Comparison of ENCODE assay signal across 12 mouse cellular contexts in genomic region chr10:128340257-128340656, GRCm38 (mm10). TPM values are rescaled to one million over a fixed set of nuclear protein-coding genes. Genes with fewer than 3 reads are reported as not detected.
DNase-seq lines count a peak whose midpoint lies in the region; ATAC-seq and TF ChIP-seq lines count a peak whose summit lies in the region.
"Had no signal": no experiment of that assay in that cellular context is flagged by ENCODE, and none has a peak within 500 bp of the region (broad histone marks: within the 10 kb centered on the region; RNA-seq: fewer than 3 reads in every experiment).

No protein-coding gene starts in this region.

- ATAC-seq in midbrain, postnatal 0 days (ENCODE audit: low FRiP score), result no peak
- ATAC-seq in midbrain, embryonic 11.5 days (ENCODE audit: low FRiP score), result no peak

- H3K27ac ChIP-seq in gastrocnemius, adult 2 months, result peak overlapping the region; percentile 97
- H3K27ac ChIP-seq in midbrain, postnatal 0 days (ENCODE audit: low read depth, low read length), result no peak overlapping the region
- H3K27ac ChIP-seq in midbrain, embryonic 11.5 days (ENCODE audit: low read depth, low read length), result no peak overlapping the region
- H3K27ac ChIP-seq in bone marrow, adult 2 months (ENCODE audit: control insufficient read depth, insufficient read depth, low read depth, low read length, poor library complexity), result no peak overlapping the region
- H3K27ac ChIP-seq in small intestine, adult 2 months (ENCODE audit: insufficient read depth, low read depth, low read length), result peak overlapping the region; percentile 6; the same call in 1 of the 2 replicates
- H3K27ac ChIP-seq: embryonic facial prominence, embryonic 13.5 days; hindbrain, embryonic 15.5 days had no signal

- peaks cover 8% of the 10 kb centered on the region; the same call in 1 of the 2 replicates for H3K4me1 ChIP-seq in midbrain, postnatal 0 days (ENCODE audit: insufficient read depth, low read length)
- H3K4me1 ChIP-seq in midbrain, embryonic 11.5 days (ENCODE audit: control insufficient read depth, insufficient read depth, low read length), result peaks cover 14% of the 10 kb centered on the region
- H3K4me1 ChIP-seq in bone marrow, adult 2 months (ENCODE audit: control insufficient read depth, insufficient read depth, low read length), result peaks cover 4% of the 10 kb centered on the region; the same call in 1 of the 2 replicates
- H3K4me1 ChIP-seq in small intestine, adult 2 months (ENCODE audit: control insufficient read depth, insufficient read depth, insufficient read length, low read length), result peaks cover 6% of the 10 kb centered on the region; the same call in 1 of the 2 replicates

- TF ChIP-seq POLR2A in bone marrow, adult 2 months (IDR thresholded peaks at IDR 0.05; ENCODE audit: borderline replicate concordance, control insufficient read depth, low read depth, low read length), result no peak
- no peak for TF ChIP-seq POLR2A in small intestine, adult 2 months (IDR thresholded peaks at IDR 0.05; ENCODE audit: low read depth, low read length)

- peak overlapping the region; percentile 74 for H3K4me3 ChIP-seq in gastrocnemius, adult 2 months
- H3K4me3 ChIP-seq in midbrain, postnatal 0 days (ENCODE audit: low read depth, low read length), result no peak overlapping the region
- no peak overlapping the region for H3K4me3 ChIP-seq in midbrain, embryonic 11.5 days (ENCODE audit: low read depth, low read length)
- H3K4me3 ChIP-seq in bone marrow, adult 2 months (replicated peaks; ENCODE audit: control insufficient read depth, low read depth, low read length), result no peak overlapping the region
- H3K4me3 ChIP-seq in small intestine, adult 2 months (ENCODE audit: low read depth, low read length), result no peak overlapping the region
- H3K4me3 ChIP-seq: embryonic facial prominence, embryonic 13.5 days; hindbrain, embryonic 15.5 days had no signal

- intact Hi-C loops in gastrocnemius, adult 2 months (cut with DNase I), result no loop called here
- intact Hi-C loops in gastrocnemius, postnatal 36 days (cut with DNase I), result no loop called here

- WGBS in midbrain, postnatal 0 days, result 85% methylated on average over 2 of the region's 2 CpGs
- WGBS in midbrain, embryonic 11.5 days, result 86% methylated on average over 2 of the region's 2 CpGs
- WGBS in bone marrow, adult 2 months, result 48% methylated on average over 2 of the region's 2 CpGs
- 53% methylated on average over 2 of the region's 2 CpGs for whole genome bisulfite sequencing in small intestine, adult 2 months

- no peaks in the 10 kb centered on the region for H3K9me3 ChIP-seq in midbrain, postnatal 0 days (ENCODE audit: low read length)
- H3K9me3 ChIP-seq in midbrain, embryonic 11.5 days (ENCODE audit: control insufficient read depth, low read length), result no peaks in the 10 kb centered on the region
- H3K9me3 ChIP-seq: embryonic facial prominence, embryonic 13.5 days; hindbrain, embryonic 15.5 days had no signal

- TF ChIP-seq CTCF in gastrocnemius, adult 2 months (IDR thresholded peaks at IDR 0.05), result peak; percentile 23; the same call in 1 of the 2 replicates
- TF ChIP-seq CTCF in midbrain, postnatal 0 days (IDR thresholded peaks at IDR 0.05), result peak; percentile 41
- TF ChIP-seq CTCF in bone marrow, adult 2 months (IDR thresholded peaks at IDR 0.05; ENCODE audit: control insufficient read depth, insufficient read depth, low read length), result peak; percentile 20; the same call in 1 of the 2 replicates
- TF ChIP-seq CTCF in small intestine, adult 2 months (IDR thresholded peaks at IDR 0.05; ENCODE audit: extremely low read depth, insufficient read length, insufficient replicate concordance, low read depth, low read length), result peak; percentile 26; the same call in 1 of the 2 replicates

- no peak overlapping the region for H3K4me2 ChIP-seq in midbrain, postnatal 0 days (ENCODE audit: low read depth, low read length, poor library complexity, severe bottlenecking)
- H3K4me2 ChIP-seq in midbrain, embryonic 11.5 days, result no peak overlapping the region
- H3K4me2 ChIP-seq: embryonic facial prominence, embryonic 13.5 days had no signal

- no peaks in the 10 kb centered on the region for H3K27me3 ChIP-seq in midbrain, postnatal 0 days (ENCODE audit: insufficient read depth, low read length)
- no peaks in the 10 kb centered on the region for H3K27me3 ChIP-seq in midbrain, embryonic 11.5 days (ENCODE audit: control insufficient read depth, insufficient read depth, low read length)
- no peaks in the 10 kb centered on the region for H3K27me3 ChIP-seq in small intestine, adult 2 months (ENCODE audit: control insufficient read depth, insufficient read depth, low read length)
- H3K27me3 ChIP-seq: embryonic facial prominence, embryonic 13.5 days; hindbrain, embryonic 15.5 days had no signal

- DNase-seq in gastrocnemius, adult 2 months, result no peak
- DNase-seq in gastrocnemius, postnatal 36 days, result no peak
- DNase-seq in midbrain, postnatal 0 days (ENCODE audit: low spot score), result no peak
- no peak for DNase-seq in midbrain, embryonic 11.5 days (ENCODE audit: low spot score, missing footprints)
- no peak for DNase-seq in cerebellum, postnatal 14 days
- no peak for DNase-seq in thymus, postnatal 36 days
- DNase-seq: lung, postnatal 36 days; thymus, adult 2 months had no signal

- no peaks in the 10 kb centered on the region for H3K36me3 ChIP-seq in midbrain, postnatal 0 days (ENCODE audit: insufficient read depth, low read length)
- no peaks in the 10 kb centered on the region for H3K36me3 ChIP-seq in midbrain, embryonic 11.5 days (ENCODE audit: control insufficient read depth, insufficient read depth, low read length)
- H3K36me3 ChIP-seq in small intestine, adult 2 months (ENCODE audit: control insufficient read depth, insufficient read depth, low read length), result peaks cover 14% of the 10 kb centered on the region
- H3K36me3 ChIP-seq: hindbrain, embryonic 15.5 days had no signal

- no peak overlapping the region for H3K9ac ChIP-seq in midbrain, postnatal 0 days (replicated peaks; ENCODE audit: low read length, poor library complexity, severe bottlenecking)
- no peak overlapping the region for H3K9ac ChIP-seq in midbrain, embryonic 11.5 days (ENCODE audit: low read length)
- H3K9ac ChIP-seq: embryonic facial prominence, embryonic 13.5 days; hindbrain, embryonic 15.5 days had no signal

RNA-seq across cellular contexts. Expression of gene Cs, which starts 2.7 kb away (rescaled TPM):
- 100 to 1,000 TPM; 541 to 658 TPM for total RNA-seq in gastrocnemius, adult 2 months (2021)
- total RNA-seq in gastrocnemius, postnatal 36 days (2021), result 100 to 1,000 TPM; 586 to 610 TPM
- total RNA-seq in midbrain, postnatal 0 days (2014; rRNA removed), result 279 and 309 TPM in 2 replicates
- 255 and 271 TPM in 2 replicates for polyA plus RNA-seq in midbrain, postnatal 0 days (2015; fragmentation: Nextera tagmentation; extraction: Ambion mirVana)
- 236 and 248 TPM in 2 replicates for polyA plus RNA-seq in midbrain, embryonic 11.5 days (2014; fragmentation: Nextera tagmentation; extraction: Ambion mirVana)
- 61.9 and 64.4 TPM in 2 replicates for polyA plus RNA-seq in bone marrow, adult 2 months (2011; ENCODE audit: insufficient read depth, insufficient read length, low replicate concordance, missing spikeins)
- 233 and 588 TPM in 2 replicates for polyA plus RNA-seq in small intestine, adult 2 months (2012; rRNA removed)

RNA-seq across cellular contexts. Expression of gene Cnpy2, which starts 18.0 kb away (rescaled TPM):
- total RNA-seq in gastrocnemius, adult 2 months (2021), result 10 to 100 TPM; 35.1 to 52.1 TPM
- 10 to 100 TPM; 41.6 to 45.4 TPM for total RNA-seq in gastrocnemius, postnatal 36 days (2021)
- total RNA-seq in midbrain, postnatal 0 days (2014; rRNA removed), result 40.3 and 49.4 TPM in 2 replicates
- polyA plus RNA-seq in midbrain, postnatal 0 days (2015; fragmentation: Nextera tagmentation; extraction: Ambion mirVana), result 164 and 176 TPM in 2 replicates
- polyA plus RNA-seq in midbrain, embryonic 11.5 days (2014; fragmentation: Nextera tagmentation; extraction: Ambion mirVana), result 222 and 239 TPM in 2 replicates
- 31.1 and 52.5 TPM in 2 replicates for polyA plus RNA-seq in bone marrow, adult 2 months (2011; ENCODE audit: insufficient read depth, insufficient read length, low replicate concordance, missing spikeins)
- 31.8 and 46.6 TPM in 2 replicates for polyA plus RNA-seq in small intestine, adult 2 months (2012; rRNA removed)

RNA-seq across cellular contexts. Expression of gene Coq10a, which starts 28.5 kb away (rescaled TPM):
- total RNA-seq in gastrocnemius, adult 2 months (2021), result 100 to 1,000 TPM; 447 to 542 TPM
- 100 to 1,000 TPM; 433 to 434 TPM for total RNA-seq in gastrocnemius, postnatal 36 days (2021)
- 42.8 and 53.2 TPM in 2 replicates for total RNA-seq in midbrain, postnatal 0 days (2014; rRNA removed)
- 51.7 and 56.4 TPM in 2 replicates for polyA plus RNA-seq in midbrain, postnatal 0 days (2015; fragmentation: Nextera tagmentation; extraction: Ambion mirVana)
- 23.1 and 23.4 TPM in 2 replicates for polyA plus RNA-seq in midbrain, embryonic 11.5 days (2014; fragmentation: Nextera tagmentation; extraction: Ambion mirVana)
- 10.7 and 22.9 TPM in 2 replicates for polyA plus RNA-seq in bone marrow, adult 2 months (2011; ENCODE audit: insufficient read depth, insufficient read length, low replicate concordance, missing spikeins)
- polyA plus RNA-seq in small intestine, adult 2 months (2012; rRNA removed), result 36.5 and 79.1 TPM in 2 replicates

RNA-seq across cellular contexts. Expression of gene Ankrd52, which starts 36.7 kb away (rescaled TPM):
- 10 to 100 TPM; 46.7 to 58.9 TPM for total RNA-seq in gastrocnemius, adult 2 months (2021)
- 10 to 100 TPM; 50.5 to 55.7 TPM for total RNA-seq in gastrocnemius, postnatal 36 days (2021)
- 43.6 and 49.1 TPM in 2 replicates for total RNA-seq in midbrain, postnatal 0 days (2014; rRNA removed)
- polyA plus RNA-seq in midbrain, postnatal 0 days (2015; fragmentation: Nextera tagmentation; extraction: Ambion mirVana), result 7.8 and 9.9 TPM in 2 replicates
- polyA plus RNA-seq in midbrain, embryonic 11.5 days (2014; fragmentation: Nextera tagmentation; extraction: Ambion mirVana), result 7.5 and 8.6 TPM in 2 replicates
- polyA plus RNA-seq in bone marrow, adult 2 months (2011; ENCODE audit: insufficient read depth, insufficient read length, low replicate concordance, missing spikeins), result 14.5 and 17.1 TPM in 2 replicates
- 15.3 and 22.1 TPM in 2 replicates for polyA plus RNA-seq in small intestine, adult 2 months (2012; rRNA removed)

RNA-seq across cellular contexts. Expression of gene Pan2, which starts 37.1 kb away (rescaled TPM):
- 1 to 10 TPM; 5.1 to 5.3 TPM for total RNA-seq in gastrocnemius, adult 2 months (2021)
- 1 to 10 TPM; 4.4 to 5.6 TPM for total RNA-seq in gastrocnemius, postnatal 36 days (2021)
- total RNA-seq in midbrain, postnatal 0 days (2014; rRNA removed), result 18.3 and 19.0 TPM in 2 replicates
- polyA plus RNA-seq in midbrain, postnatal 0 days (2015; fragmentation: Nextera tagmentation; extraction: Ambion mirVana), result 12.5 and 13.4 TPM in 2 replicates
- polyA plus RNA-seq in midbrain, embryonic 11.5 days (2014; fragmentation: Nextera tagmentation; extraction: Ambion mirVana), result 37.2 and 37.5 TPM in 2 replicates
- 20.1 and 32.1 TPM in 2 replicates for polyA plus RNA-seq in bone marrow, adult 2 months (2011; ENCODE audit: insufficient read depth, insufficient read length, low replicate concordance, missing spikeins)
- polyA plus RNA-seq in small intestine, adult 2 months (2012; rRNA removed), result 10.3 and 17.7 TPM in 2 replicates

Comparison
In these comparisons a context has a peak if more than half of its experiments do, and no peak if none do; other contexts are left out.
1. H3K27ac ChIP-seq: peak in gastrocnemius, adult 2 months (single experiment) and small intestine, adult 2 months (single experiment); none in midbrain, postnatal 0 days (single experiment), midbrain, embryonic 11.5 days (single experiment) and bone marrow, adult 2 months (single experiment).
2. Peak in every context shown above with its lines, with median percentiles within 50 percentile points of each other: CTCF ChIP-seq.